Mouse (Mus musculus): Measurements from ENCODE around the gene Tex261.

DNA sequence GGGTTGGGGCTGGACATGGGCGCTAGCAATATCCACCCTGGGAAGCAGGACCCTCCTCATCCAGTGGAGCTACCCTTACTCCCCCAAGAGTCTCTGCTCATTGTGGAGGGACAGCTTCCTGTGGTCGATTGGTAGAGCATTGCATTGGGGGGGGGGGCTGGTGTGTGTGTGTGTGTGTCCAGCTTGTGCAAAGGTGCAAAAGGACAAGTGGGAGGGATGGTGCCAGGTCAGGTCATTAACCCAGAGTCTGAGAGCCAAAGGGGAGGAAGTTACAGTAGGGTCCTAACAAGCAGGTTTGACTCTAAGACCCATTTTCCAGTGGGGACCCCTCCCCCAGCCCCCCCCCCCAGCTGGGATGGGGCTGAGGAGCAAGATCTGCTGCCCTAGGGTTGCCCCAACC is 30.1 kb downstream of the Tex261 start:
- no peak for TF ChIP-seq CTCF (IDR thresholded peaks at IDR 0.05; ENCODE audit: control insufficient read depth, insufficient read depth, insufficient read length)
- no peak for TF ChIP-seq MYOD1 (IDR thresholded peaks at IDR 0.05; ENCODE audit: control insufficient read depth, insufficient read length, low read depth)
- no peak for TF ChIP-seq USF1 (IDR thresholded peaks at IDR 0.05; ENCODE audit: low read depth)
- TF ChIP-seq CEBPB (IDR thresholded peaks at IDR 0.05; ENCODE audit: low read depth) = no peak

Measured in C2C12 (cell line).